Mouse (Mus musculus) hindbrain, embryonic 13.5 days (tissue): ENCODE data around the gene Mss51. TPM values are rescaled to one million over a fixed set of nuclear protein-coding genes. Genes with fewer than 3 reads are reported as not detected.

Source experiments
- ATAC-seq: fragments of 200-750 bp; cut with Nextera tagmentation; 2 replicates; pipeline ENCODE4 v1.8.0; 2017; ENCODE audit warnings: moderate TSS enrichment; ENCODE audit not compliant: low FRiP score
- H3K27ac ChIP-seq: fragments of 300-500 bp; sonication (generic); 2 replicates; pipeline ENCODE4 v1.5.1; 2015; ENCODE audit warnings: inconsistent platforms, mild to moderate bottlenecking, moderate library complexity
- H3K27me3 ChIP-seq: fragments of 300-500 bp; sonication (generic); 2 replicates; pipeline ENCODE4 v1.6.1; 2015; ENCODE audit warnings: mild to moderate bottlenecking, inconsistent platforms
- H3K36me3 ChIP-seq: fragments of 300-500 bp; sonication (generic); 2 replicates; pipeline ENCODE4 v1.6.1; 2015; ENCODE audit warnings: mild to moderate bottlenecking, inconsistent platforms
- H3K4me1 ChIP-seq: fragments of 300-500 bp; sonication (generic); replicated peaks from 2 replicates; pipeline ENCODE4 v1.6.1; 2015; ENCODE audit warnings: inconsistent platforms
- H3K4me2 ChIP-seq: fragments of 300-500 bp; sonication (generic); 2 replicates; pipeline ENCODE4 v1.6.1; 2015; ENCODE audit warnings: inconsistent platforms, mild to moderate bottlenecking, moderate library complexity
- H3K4me3 ChIP-seq: fragments of 300-500 bp; sonication (generic); 2 replicates; pipeline ENCODE4 v1.5.1; 2015; ENCODE audit warnings: mild to moderate bottlenecking, inconsistent platforms
- H3K9ac ChIP-seq: fragments of 300-500 bp; sonication (generic); 2 replicates; pipeline ENCODE4 v1.6.1; 2015; ENCODE audit warnings: mild to moderate bottlenecking, inconsistent platforms
- H3K9me3 ChIP-seq: fragments of 300-500 bp; sonication (generic); 2 replicates; pipeline ENCODE4 v1.6.1; 2016; ENCODE audit warnings: inconsistent platforms
- WGBS: fragments of 180-500 bp; shearing (Covaris S2); methylation state at CpG from one replicate; pipeline ENCODE4 v1.1.7; 2015; 5-methylcytosine and 5-hydroxymethylcytosine counted together
- polyA plus RNA-seq: library from polyadenylated mRNA; unstranded; fragments of >200 nt; fragmentation: Nextera tagmentation; extraction: Ambion mirVana; gene quantifications from 2 replicates; pipeline ENCODE4 v1.2.1, GENCODE M21; 2015

The Mss51 gene
- polyA plus RNA-seq, 1 experiment from 2014 or later: 0.82 TPM

GRCm38 (mm10) chr14:20480195-20480579 lies 16.5 kb downstream of the Mss51 start:
- H3K9ac ChIP-seq: peak overlapping the region; percentile 68; the same call in 1 of the 2 replicates
- no peaks in the 10 kb centered on the region for H3K9me3 ChIP-seq
- H3K4me3 ChIP-seq: peak overlapping the region; percentile 57
- H3K27ac ChIP-seq: no peak overlapping the region
- WGBS: 64% methylated on average over 1 of the region's 1 CpGs
- H3K36me3 ChIP-seq: peaks cover 17% of the 10 kb centered on the region
- no peak for ATAC-seq
- H3K4me1 ChIP-seq: peaks cover 8% of the 10 kb centered on the region; the same call in 1 of the 2 replicates
- peak overlapping the region; percentile 83 for H3K4me2 ChIP-seq
- peaks cover 9% of the 10 kb centered on the region; the same call in 1 of the 2 replicates for H3K27me3 ChIP-seq

- Histone ChIP-seq H3K27ac (no peak within 1 kb of the TSS), H3K4me3 (peak within 1 kb of the TSS; percentile 57), H3K9ac (peak within 1 kb of the TSS; percentile 68), H3K27me3 (peaks cover 9% of the 10 kb centered on the region; the same call in 1 of the 2 replicates), H3K36me3 (peaks cover 10% of the 10 kb centered on the region), H3K9me3 (no peaks in the 10 kb centered on the region), H3K4me1 (peaks cover 8% of the 10 kb centered on the region; the same call in 1 of the 2 replicates), H3K4me2 (peak within 1 kb of the TSS; percentile 83)
- peak; percentile 81 for ATAC-seq
- WGBS: 1% methylated on average over 48 of the region's 48 CpGs
These were observed 17.2 kb downstream of the Mss51 start, which contains the start of gene Anxa7 for GRCm38 (mm10) chr14:20479291-20480194. Gene Anxa7 (minus strand): TSS chr14:20480133.

- WGBS: 28% methylated on average over 7 of the region's 7 CpGs
- Histone ChIP-seq H3K4me2 (peak overlapping the region; percentile 83), H3K9ac (no peak overlapping the region), H3K4me1 (peaks cover 8% of the 10 kb centered on the region; the same call in 1 of the 2 replicates), H3K27me3 (peaks cover 9% of the 10 kb centered on the region; the same call in 1 of the 2 replicates), H3K36me3 (0 out of 2 replicates have a peak, but pooled peaks cover 3% of the 10 kb centered on the region), H3K9me3 (no peaks in the 10 kb centered on the region), H3K4me3 (peak overlapping the region; percentile 57), H3K27ac (no peak overlapping the region)
- no peak for ATAC-seq
These were observed 17.9 kb downstream of the Mss51 start for GRCm38 (mm10) chr14:20478801-20479200.

- peaks cover 8% of the 10 kb centered on the region; the same call in 1 of the 2 replicates for H3K4me1 ChIP-seq
- no peak overlapping the region for H3K9ac ChIP-seq
- H3K4me3 ChIP-seq: no peak overlapping the region
- no peak for ATAC-seq
- H3K27ac ChIP-seq: no peak overlapping the region
- H3K27me3 ChIP-seq: peaks cover 9% of the 10 kb centered on the region; the same call in 1 of the 2 replicates
- H3K9me3 ChIP-seq: no peaks in the 10 kb centered on the region
- H3K4me2 ChIP-seq: no peak overlapping the region; the same call in 1 of the 2 replicates
- H3K36me3 ChIP-seq: no peaks in the 10 kb centered on the region
- 56% methylated on average over 3 of the region's 3 CpGs for WGBS
These were observed 18.3 kb downstream of the Mss51 start for GRCm38 (mm10) chr14:20478385-20478784.

- Histone ChIP-seq H3K9me3 (no peaks in the 10 kb centered on the region), H3K4me3 (no peak overlapping the region), H3K4me2 (no peak overlapping the region), H3K27me3 (peaks cover 9% of the 10 kb centered on the region; the same call in 1 of the 2 replicates), H3K4me1 (peaks cover 8% of the 10 kb centered on the region; the same call in 1 of the 2 replicates), H3K36me3 (no peaks in the 10 kb centered on the region), H3K9ac (no peak overlapping the region), H3K27ac (no peak overlapping the region)
- WGBS: 40% methylated on average over 4 of the region's 4 CpGs
- no peak for ATAC-seq
These were observed 19.3 kb downstream of the Mss51 start for GRCm38 (mm10) chr14:20477261-20478025.

GRCm38 (mm10) chr14:20460216-20460615 lies 36.5 kb downstream of the Mss51 start:
- peaks cover 27% of the 10 kb centered on the region for H3K36me3 ChIP-seq
- no peak overlapping the region for H3K9ac ChIP-seq
- no peaks in the 10 kb centered on the region for H3K4me1 ChIP-seq
- no peaks in the 10 kb centered on the region for H3K9me3 ChIP-seq
- H3K27ac ChIP-seq: no peak overlapping the region
- no peak for ATAC-seq
- WGBS: 83% methylated on average over 14 of the region's 14 CpGs
- H3K4me3 ChIP-seq: no peak overlapping the region
- H3K4me2 ChIP-seq: no peak overlapping the region
- H3K27me3 ChIP-seq: no peaks in the 10 kb centered on the region

- H3K27me3 ChIP-seq: no peaks in the 10 kb centered on the region
- 94% methylated on average over 9 of the region's 9 CpGs for WGBS
- H3K9me3 ChIP-seq: no peaks in the 10 kb centered on the region
- peaks cover 17% of the 10 kb centered on the region for H3K36me3 ChIP-seq
- no peak overlapping the region for H3K27ac ChIP-seq
- H3K4me1 ChIP-seq: no peaks in the 10 kb centered on the region
- no peak for ATAC-seq
- H3K4me3 ChIP-seq: no peak overlapping the region
- H3K4me2 ChIP-seq: no peak overlapping the region
- no peak overlapping the region for H3K9ac ChIP-seq
These were observed 38.3 kb downstream of the Mss51 start for GRCm38 (mm10) chr14:20458378-20458777.

GRCm38 (mm10) chr14:20452929-20453328 lies 43.8 kb downstream of the Mss51 start:
- 0 out of 2 replicates have a peak, but pooled peaks cover 5% of the 10 kb centered on the region for H3K4me1 ChIP-seq
- H3K9ac ChIP-seq: no peak overlapping the region
- no peaks in the 10 kb centered on the region for H3K9me3 ChIP-seq
- H3K27me3 ChIP-seq: no peaks in the 10 kb centered on the region
- peaks cover 5% of the 10 kb centered on the region; the same call in 1 of the 2 replicates for H3K36me3 ChIP-seq
- WGBS: 92% methylated on average over 5 of the region's 5 CpGs
- no peak overlapping the region for H3K4me3 ChIP-seq
- ATAC-seq: no peak
- H3K27ac ChIP-seq: no peak overlapping the region
- no peak overlapping the region for H3K4me2 ChIP-seq

- 4% methylated on average over 15 of the region's 15 CpGs for WGBS
- Histone ChIP-seq H3K9ac (peak within 1 kb of the TSS; percentile 58; the same call in 1 of the 2 replicates), H3K9me3 (no peaks in the 10 kb centered on the region), H3K27ac (0 out of 2 replicates have a peak within 1 kb of the TSS, but pooled peaks have one; percentile 8), H3K4me2 (peak within 1 kb of the TSS; percentile 63), H3K4me1 (0 out of 2 replicates have a peak, but pooled peaks cover 5% of the 10 kb centered on the region), H3K36me3 (peaks cover 5% of the 10 kb centered on the region; the same call in 1 of the 2 replicates), H3K4me3 (peak within 1 kb of the TSS; percentile 41), H3K27me3 (no peaks in the 10 kb centered on the region)
- peak; percentile 79 for ATAC-seq
These were observed 44.9 kb downstream of the Mss51 start, which contains the start of gene Cfap70 for GRCm38 (mm10) chr14:20451765-20452331. Gene Cfap70 (minus strand): TSS chr14:20452226.

- Histone ChIP-seq H3K4me3 (peak overlapping the region; percentile 41), H3K27ac (0 out of 2 replicates have a peak overlapping the region, but pooled peaks have one; percentile 8), H3K9me3 (no peaks in the 10 kb centered on the region), H3K4me2 (peak overlapping the region; percentile 63), H3K9ac (peak overlapping the region; percentile 58; the same call in 1 of the 2 replicates), H3K27me3 (no peaks in the 10 kb centered on the region), H3K36me3 (peaks cover 5% of the 10 kb centered on the region; the same call in 1 of the 2 replicates), H3K4me1 (0 out of 2 replicates have a peak, but pooled peaks cover 5% of the 10 kb centered on the region)
- WGBS: 27% methylated on average over 2 of the region's 2 CpGs
- no peak for ATAC-seq
These were observed 45.4 kb downstream of the Mss51 start for GRCm38 (mm10) chr14:20451302-20451701.

GRCm38 (mm10) chr14:20447209-20447608 lies 49.5 kb downstream of the Mss51 start:
- Histone ChIP-seq H3K4me1 (0 out of 2 replicates have a peak, but pooled peaks cover 5% of the 10 kb centered on the region), H3K36me3 (no peaks in the 10 kb centered on the region), H3K4me3 (no peak overlapping the region), H3K27me3 (no peaks in the 10 kb centered on the region), H3K9ac (no peak overlapping the region), H3K27ac (no peak overlapping the region), H3K4me2 (no peak overlapping the region), H3K9me3 (no peaks in the 10 kb centered on the region)
- ATAC-seq: no peak
- 64% methylated on average over 12 of the region's 12 CpGs for WGBS
